Mouse (Mus musculus): ENCODE data around the gene Ubtd2. TPM values are rescaled to one million over a fixed set of nuclear protein-coding genes. Genes with fewer than 3 reads are reported as not detected.

Ubtd2 gene
- polyA plus RNA-seq, 1 experiment from 2014 or later, result 46.8 TPM

- Histone ChIP-seq H3K4me3 (no peak overlapping the region), H3K4me1 (peaks cover 33% of the 10 kb centered on the region), H3K9me3 (no peaks in the 10 kb centered on the region), H3K36me3 (no peaks in the 10 kb centered on the region), H3K27ac (peak overlapping the region; percentile 44; the same call in 1 of the 2 replicates), H3K27me3 (no peaks in the 10 kb centered on the region), H3K4me2 (no peak overlapping the region), H3K9ac (no peak overlapping the region)
- ATAC-seq (ENCODE audit: borderline replicate concordance, extremely low read depth, low FRiP score, low TSS enrichment), result no peak
- WGBS, result 69% methylated on average over 4 of the region's 4 CpGs
Measured at GRCm38 (mm10) chr11:32538846-32539245, 83.7 kb downstream of the Ubtd2 start.

- H3K4me3 ChIP-seq, result no peak overlapping the region
- no peak overlapping the region for H3K4me2 ChIP-seq
- peaks cover 36% of the 10 kb centered on the region for H3K4me1 ChIP-seq
- no peaks in the 10 kb centered on the region for H3K27me3 ChIP-seq
- H3K9me3 ChIP-seq, result no peaks in the 10 kb centered on the region
- H3K27ac ChIP-seq, result no peak overlapping the region
- no peak overlapping the region for H3K9ac ChIP-seq
- H3K36me3 ChIP-seq, result no peaks in the 10 kb centered on the region
- 62% methylated on average over 7 of the region's 7 CpGs for WGBS
- 0 out of 2 replicates have a peak, but pooled peaks have one; percentile 36 for ATAC-seq (ENCODE audit: borderline replicate concordance, extremely low read depth, low FRiP score, low TSS enrichment)
Measured at GRCm38 (mm10) chr11:32539717-32540116, 84.5 kb downstream of the Ubtd2 start.

GRCm38 (mm10) chr11:32540463-32540862 is 85.3 kb downstream of the Ubtd2 start:
- Histone ChIP-seq H3K9ac (no peak overlapping the region), H3K4me3 (no peak overlapping the region), H3K27ac (no peak overlapping the region), H3K9me3 (no peaks in the 10 kb centered on the region), H3K36me3 (no peaks in the 10 kb centered on the region), H3K27me3 (no peaks in the 10 kb centered on the region), H3K4me2 (no peak overlapping the region), H3K4me1 (peaks cover 36% of the 10 kb centered on the region)
- no peak for ATAC-seq (ENCODE audit: borderline replicate concordance, extremely low read depth, low FRiP score, low TSS enrichment)
- 74% methylated on average over 6 of the region's 6 CpGs for WGBS

- Histone ChIP-seq H3K9me3 (no peaks in the 10 kb centered on the region), H3K9ac (no peak overlapping the region), H3K27ac (no peak overlapping the region), H3K27me3 (no peaks in the 10 kb centered on the region), H3K4me3 (no peak overlapping the region), H3K4me2 (no peak overlapping the region), H3K4me1 (peaks cover 49% of the 10 kb centered on the region), H3K36me3 (no peaks in the 10 kb centered on the region)
- 90% methylated on average over 4 of the region's 4 CpGs for WGBS
- no peak for ATAC-seq (ENCODE audit: borderline replicate concordance, extremely low read depth, low FRiP score, low TSS enrichment)
Measured at GRCm38 (mm10) chr11:32542181-32542580, 87.0 kb downstream of the Ubtd2 start.

GRCm38 (mm10) chr11:32542687-32543411 is 87.7 kb downstream of the Ubtd2 start:
- WGBS, result 54% methylated on average over 2 of the region's 3 CpGs

GRCm38 (mm10) chr11:32544041-32544440 is 88.9 kb downstream of the Ubtd2 start:
- Histone ChIP-seq H3K4me2 (no peak overlapping the region), H3K9me3 (no peaks in the 10 kb centered on the region), H3K4me3 (no peak overlapping the region), H3K9ac (no peak overlapping the region), H3K4me1 (peaks cover 52% of the 10 kb centered on the region), H3K27me3 (no peaks in the 10 kb centered on the region), H3K36me3 (no peaks in the 10 kb centered on the region), H3K27ac (no peak overlapping the region)
- ATAC-seq (ENCODE audit: borderline replicate concordance, extremely low read depth, low FRiP score, low TSS enrichment), result no peak
- WGBS, result 72% methylated on average over 6 of the region's 6 CpGs

More at GRCm38 (mm10) chr11:32542687-32543411, 87.7 kb downstream of the Ubtd2 start:
- Histone ChIP-seq H3K9me3 (no peaks in the 10 kb centered on the region), H3K9ac (no peak overlapping the region), H3K36me3 (no peaks in the 10 kb centered on the region), H3K27me3 (no peaks in the 10 kb centered on the region), H3K4me3 (no peak overlapping the region), H3K4me1 (peaks cover 56% of the 10 kb centered on the region), H3K4me2 (no peak overlapping the region), H3K27ac (peak overlapping the region; percentile 31; the same call in 1 of the 2 replicates)
- no peak for ATAC-seq (ENCODE audit: borderline replicate concordance, extremely low read depth, low FRiP score, low TSS enrichment)

GRCm38 (mm10) chr11:32544497-32544896 is 89.3 kb downstream of the Ubtd2 start:
- no peak for ATAC-seq (ENCODE audit: borderline replicate concordance, extremely low read depth, low FRiP score, low TSS enrichment)
- Histone ChIP-seq H3K4me2 (no peak overlapping the region), H3K9me3 (no peaks in the 10 kb centered on the region), H3K4me1 (peaks cover 47% of the 10 kb centered on the region), H3K27me3 (no peaks in the 10 kb centered on the region), H3K27ac (no peak overlapping the region), H3K4me3 (no peak overlapping the region), H3K9ac (no peak overlapping the region), H3K36me3 (no peaks in the 10 kb centered on the region)
- WGBS, result 80% methylated on average over 5 of the region's 5 CpGs

- ATAC-seq (ENCODE audit: borderline replicate concordance, extremely low read depth, low FRiP score, low TSS enrichment), result no peak
- H3K4me1 ChIP-seq, result peaks cover 46% of the 10 kb centered on the region
- no peak overlapping the region for H3K4me2 ChIP-seq
- no peak overlapping the region for H3K9ac ChIP-seq
- no peaks in the 10 kb centered on the region for H3K9me3 ChIP-seq
- H3K27me3 ChIP-seq, result no peaks in the 10 kb centered on the region
- H3K4me3 ChIP-seq, result no peak overlapping the region
- no peak overlapping the region for H3K27ac ChIP-seq
- no peaks in the 10 kb centered on the region for H3K36me3 ChIP-seq
- 79% methylated on average over 12 of the region's 12 CpGs for WGBS
Measured at GRCm38 (mm10) chr11:32545605-32546004, 90.4 kb downstream of the Ubtd2 start.

- no peak overlapping the region for H3K27ac ChIP-seq
- no peak overlapping the region for H3K4me2 ChIP-seq
- no peaks in the 10 kb centered on the region for H3K27me3 ChIP-seq
- no peak overlapping the region for H3K4me3 ChIP-seq
- no peaks in the 10 kb centered on the region for H3K36me3 ChIP-seq
- no peaks in the 10 kb centered on the region for H3K9me3 ChIP-seq
- H3K9ac ChIP-seq, result no peak overlapping the region
- WGBS, result 23% methylated on average over 5 of the region's 5 CpGs
- peaks cover 55% of the 10 kb centered on the region for H3K4me1 ChIP-seq
- ATAC-seq (ENCODE audit: borderline replicate concordance, extremely low read depth, low FRiP score, low TSS enrichment), result no peak
Measured at GRCm38 (mm10) chr11:32546483-32546882, 91.3 kb downstream of the Ubtd2 start.

GRCm38 (mm10) chr11:32547391-32547947 is 92.3 kb downstream of the Ubtd2 start:
- H3K9ac ChIP-seq, result no peak overlapping the region
- H3K36me3 ChIP-seq, result no peaks in the 10 kb centered on the region
- H3K4me2 ChIP-seq, result no peak overlapping the region
- H3K4me3 ChIP-seq, result no peak overlapping the region
- no peaks in the 10 kb centered on the region for H3K9me3 ChIP-seq
- 67% methylated on average over 10 of the region's 10 CpGs for WGBS
- H3K27ac ChIP-seq, result no peak overlapping the region
- no peak for ATAC-seq (ENCODE audit: borderline replicate concordance, extremely low read depth, low FRiP score, low TSS enrichment)
- no peaks in the 10 kb centered on the region for H3K27me3 ChIP-seq
- peaks cover 63% of the 10 kb centered on the region for H3K4me1 ChIP-seq

GRCm38 (mm10) chr11:32548240-32548639 is 93.1 kb downstream of the Ubtd2 start:
- no peaks in the 10 kb centered on the region for H3K9me3 ChIP-seq
- H3K4me3 ChIP-seq, result no peak overlapping the region
- H3K4me1 ChIP-seq, result peaks cover 64% of the 10 kb centered on the region
- ATAC-seq (ENCODE audit: borderline replicate concordance, extremely low read depth, low FRiP score, low TSS enrichment), result peak; percentile 51; the same call in 1 of the 2 replicates
- no peak overlapping the region for H3K4me2 ChIP-seq
- no peak overlapping the region for H3K27ac ChIP-seq
- 65% methylated on average over 4 of the region's 4 CpGs for WGBS
- no peak overlapping the region for H3K9ac ChIP-seq
- no peaks in the 10 kb centered on the region for H3K27me3 ChIP-seq
- no peaks in the 10 kb centered on the region for H3K36me3 ChIP-seq

GRCm38 (mm10) chr11:32549236-32549635 is 94.1 kb downstream of the Ubtd2 start:
- H3K36me3 ChIP-seq, result no peaks in the 10 kb centered on the region
- H3K27ac ChIP-seq, result no peak overlapping the region
- no peaks in the 10 kb centered on the region for H3K9me3 ChIP-seq
- no peak for ATAC-seq (ENCODE audit: borderline replicate concordance, extremely low read depth, low FRiP score, low TSS enrichment)
- H3K4me3 ChIP-seq, result no peak overlapping the region
- H3K4me2 ChIP-seq, result no peak overlapping the region
- 78% methylated on average over 6 of the region's 6 CpGs for WGBS
- peaks cover 67% of the 10 kb centered on the region for H3K4me1 ChIP-seq
- H3K9ac ChIP-seq, result no peak overlapping the region
- no peaks in the 10 kb centered on the region for H3K27me3 ChIP-seq

Data from lung, embryonic 15.5 days (tissue).